Comparison of ENCODE assay signal across 9 mouse cellular contexts in genomic region chr8:105268342-105269074, GRCm38 (mm10). TPM values are rescaled to one million over a fixed set of nuclear protein-coding genes. Genes with fewer than 3 reads are reported as not detected.
DNase-seq lines count a peak whose midpoint lies in the region; TF ChIP-seq lines count a peak whose summit lies in the region.
"Had no signal": no experiment of that assay in that cellular context is flagged by ENCODE, and none has a peak within 500 bp of the region (broad histone marks: within the 10 kb centered on the region; RNA-seq: fewer than 3 reads in every experiment).

No protein-coding gene starts in this region.

- no peak for TF ChIP-seq EP300 in heart, adult 2 months (IDR thresholded peaks at IDR 0.05; ENCODE audit: insufficient read depth, low read depth, low read length)

- H3K9ac ChIP-seq in heart, adult 2 months (ENCODE audit: low read depth, low read length), result peak overlapping the region; percentile 86

- no peak for TF ChIP-seq POLR2A in heart, adult 2 months (IDR thresholded peaks at IDR 0.05; ENCODE audit: insufficient read depth, low read depth, low read length)
- no peak for TF ChIP-seq POLR2A in small intestine, adult 2 months (IDR thresholded peaks at IDR 0.05; ENCODE audit: low read depth, low read length)

- intact Hi-C loops in heart, adult 2 months (cut with DNase I), result loop anchor here (10.0 kb wide), 1 partner anchor 614 kb away; no protein-coding TSS in a partner anchor
- intact Hi-C loops in heart, postnatal 25 days (cut with DNase I), result loop anchor here (10.0 kb wide), 1 partner anchor 614 kb away; no protein-coding TSS in a partner anchor

- peaks cover 3% of the 10 kb centered on the region for H3K4me1 ChIP-seq in heart, adult 2 months (ENCODE audit: control insufficient read depth, insufficient read depth, low read length)
- peaks cover 19% of the 10 kb centered on the region for H3K4me1 ChIP-seq in small intestine, adult 2 months (ENCODE audit: control insufficient read depth, insufficient read depth, insufficient read length, low read length)

- peak overlapping the region; percentile 45 for H3K4me3 ChIP-seq in heart, adult 2 months
- H3K4me3 ChIP-seq in small intestine, adult 2 months (ENCODE audit: low read depth, low read length), result peak overlapping the region; percentile 55

- no peaks in the 10 kb centered on the region for H3K27me3 ChIP-seq in heart, adult 2 months (ENCODE audit: control insufficient read depth, insufficient read depth, low read length)
- H3K27me3 ChIP-seq in small intestine, adult 2 months (ENCODE audit: control insufficient read depth, insufficient read depth, low read length), result peaks cover 7% of the 10 kb centered on the region
- H3K27me3 ChIP-seq: CH12.LX had no signal

- 26% methylated on average over 65 of the region's 65 CpGs for WGBS in heart, adult 2 months
- WGBS in small intestine, adult 2 months, result 69% methylated on average over 65 of the region's 65 CpGs

- H3K27ac ChIP-seq in heart, adult 2 months, result peak overlapping the region; percentile 75
- no peak overlapping the region for H3K27ac ChIP-seq in small intestine, adult 2 months (ENCODE audit: insufficient read depth, low read depth, low read length)

- peak; percentile 27 to 41 for DNase-seq in heart, adult 2 months
- DNase-seq in heart, postnatal 25 days (ENCODE audit: low spot score), result no peak
- DNase-seq in cerebellum, adult 8-10 months, result peak; percentile 61
- peak; percentile 75 to 77 for DNase-seq in frontal cortex, postnatal 14 days (ENCODE audit: low spot score in 2 of 2)
- peak; percentile 88 for DNase-seq in layer of hippocampus, adult 9-11 months
- DNase-seq in lung, postnatal 10 days, result peak; percentile 54
- DNase-seq in spleen, postnatal 36 days (ENCODE audit: low spot score in 2 of 2), result no peak

- H3K36me3 ChIP-seq in heart, adult 2 months (ENCODE audit: control insufficient read depth, insufficient read depth, low read length), result no peaks in the 10 kb centered on the region
- H3K36me3 ChIP-seq in small intestine, adult 2 months (ENCODE audit: control insufficient read depth, insufficient read depth, low read length), result peaks cover 19% of the 10 kb centered on the region

- TF ChIP-seq CTCF in heart, adult 2 months (IDR thresholded peaks at IDR 0.05), result no peak
- no peak for TF ChIP-seq CTCF in small intestine, adult 2 months (IDR thresholded peaks at IDR 0.05; ENCODE audit: extremely low read depth, insufficient read length, insufficient replicate concordance, low read depth, low read length)

- H3K79me2 ChIP-seq in heart, adult 2 months (replicated peaks; ENCODE audit: control insufficient read depth, insufficient read depth, low read length), result no peaks in the 10 kb centered on the region

RNA-seq across cellular contexts. Expression of gene Hsf4, which starts 1.1 kb away (rescaled TPM):
- 1 to 10 TPM; 2.7 to 3.9 TPM for total RNA-seq in heart, adult 2 months (2021)
- polyA plus RNA-seq in heart, adult 2 months (2012; rRNA removed), result 4.3 and 5.4 TPM in 2 replicates
- total RNA-seq in heart, postnatal 25 days (2021), result 1 to 10 TPM; 1.5 to 2.2 TPM
- polyA plus RNA-seq in small intestine, adult 2 months (2012; rRNA removed), result 1.2 and 1.3 TPM in 2 replicates

RNA-seq across cellular contexts. Expression of gene Fbxl8, which starts 4.1 kb away (rescaled TPM):
- total RNA-seq in heart, adult 2 months (2021), result 1 to 10 TPM; 1.8 to 2.5 TPM
- 3.6 and 4.1 TPM in 2 replicates for polyA plus RNA-seq in heart, adult 2 months (2012; rRNA removed)
- 1 to 10 TPM; 2.4 to 2.7 TPM for total RNA-seq in heart, postnatal 25 days (2021)
- polyA plus RNA-seq in small intestine, adult 2 months (2012; rRNA removed), result 12.4 and 34.9 TPM in 2 replicates

RNA-seq across cellular contexts. Expression of gene Tradd, which starts 4.1 kb away (rescaled TPM):
- 1 to 10 TPM; 3.9 to 4.9 TPM for total RNA-seq in heart, adult 2 months (2021)
- polyA plus RNA-seq in heart, adult 2 months (2012; rRNA removed), result 4.3 and 4.6 TPM in 2 replicates
- total RNA-seq in heart, postnatal 25 days (2021), result 1 to 10 TPM; 4.4 to 6.9 TPM
- polyA plus RNA-seq in small intestine, adult 2 months (2012; rRNA removed), result 62.7 and 112 TPM in 2 replicates

RNA-seq across cellular contexts. Expression of gene Nol3, which starts 7.4 kb away (rescaled TPM):
- 10 to 100 TPM; 19.7 to 23.0 TPM for total RNA-seq in heart, adult 2 months (2021)
- polyA plus RNA-seq in heart, adult 2 months (2012; rRNA removed), result 17.3 and 19.1 TPM in 2 replicates
- 10 to 100 TPM; 17.2 to 20.1 TPM for total RNA-seq in heart, postnatal 25 days (2021)
- 0.52 and 1.1 TPM in 2 replicates for polyA plus RNA-seq in small intestine, adult 2 months (2012; rRNA removed)

RNA-seq across cellular contexts. Expression of gene B3gnt9, which starts 13.6 kb away (rescaled TPM):
- 1 to 10 TPM; 3.5 to 5.2 TPM for total RNA-seq in heart, adult 2 months (2021)
- polyA plus RNA-seq in heart, adult 2 months (2012; rRNA removed), result 7.1 and 8.5 TPM in 2 replicates
- 1 to 10 TPM; 4.1 to 4.9 TPM for total RNA-seq in heart, postnatal 25 days (2021)
- 8.6 and 13.8 TPM in 2 replicates for polyA plus RNA-seq in small intestine, adult 2 months (2012; rRNA removed)

Comparison
In these comparisons a context has a peak if more than half of its experiments do, and no peak if none do; other contexts are left out.
1. DNase-seq: peak in heart, adult 2 months (2 of 2), cerebellum, adult 8-10 months (single experiment), frontal cortex, postnatal 14 days (2 of 2), layer of hippocampus, adult 9-11 months (single experiment) and lung, postnatal 10 days (single experiment); none in heart, postnatal 25 days (single experiment) and spleen, postnatal 36 days (0 of 2).